Mouse (Mus musculus) MEL (cell line): ENCODE results near the gene Dhx38. TPM values are rescaled to one million over a fixed set of nuclear protein-coding genes. Genes with fewer than 3 reads are reported as not detected.

ENCODE experiments used
- DNase-seq: peaks from one replicate; pipeline ENCODE4 v3.0.0; 2011; ENCODE audit warnings: low read depth, low spot score
- H3K27ac ChIP-seq: 2 replicates; pipeline ENCODE4 v1.5.1; 2012; ENCODE audit warnings: low read depth, mild to moderate bottlenecking, control low read depth, low read length, moderate library complexity; ENCODE audit not compliant: control insufficient read depth
- H3K27me3 ChIP-seq, 2 experiments: fragments of 150-350 bp in 1 of 2; sonication (generic) in 1 of 2; 2 replicates each; pipeline ENCODE4 v1.6.1; 2012; ENCODE audit warnings: low read length in 2 of 2, mild to moderate bottlenecking in 2 of 2, improper control_type of control experiment in 1 of 2, moderate library complexity in 1 of 2; ENCODE audit not compliant: insufficient read depth in 2 of 2, control insufficient read depth in 1 of 2
- H3K36me3 ChIP-seq, 2 experiments: 2 replicates each; pipeline ENCODE4 v1.6.1; 2012 to 2014; ENCODE audit warnings: low read length in 2 of 2, improper control_type of control experiment in 1 of 2, inconsistent platforms in 1 of 2, mild to moderate bottlenecking in 1 of 2; ENCODE audit not compliant: insufficient read depth in 2 of 2, control insufficient read depth in 1 of 2
- H3K4me1 ChIP-seq, 2 experiments: fragments of 150-350 bp in 1 of 2; sonication (generic) in 1 of 2; 2 replicates each; pipeline ENCODE4 v1.6.1; 2012; ENCODE audit warnings: low read length in 2 of 2, improper control_type of control experiment in 1 of 2, mild to moderate bottlenecking in 1 of 2; ENCODE audit not compliant: insufficient read depth in 2 of 2, control insufficient read depth in 1 of 2
- H3K4me3 ChIP-seq, 2 experiments: fragments of 150-350 bp in 1 of 2; sonication (generic) in 1 of 2; 2 replicates each; pipeline ENCODE4 v1.5.1; 2012; ENCODE audit warnings: low read depth in 2 of 2, low read length in 2 of 2, mild to moderate bottlenecking in 2 of 2, moderate library complexity in 2 of 2, control low read depth in 1 of 2, improper control_type of control experiment in 1 of 2; ENCODE audit not compliant: control insufficient read depth in 1 of 2, insufficient read depth in 1 of 2
- H3K79me2 ChIP-seq: 2 replicates; pipeline ENCODE4 v1.6.1; 2012; ENCODE audit warnings: mild to moderate bottlenecking, low read length, moderate library complexity; ENCODE audit not compliant: control insufficient read depth, poor library complexity, insufficient read depth
- H3K9ac ChIP-seq: 2 replicates; pipeline ENCODE4 v1.6.1; 2012; ENCODE audit warnings: low read depth, mild to moderate bottlenecking, control low read depth, low read length, moderate library complexity; ENCODE audit not compliant: control insufficient read depth, poor library complexity, severe bottlenecking
- H3K9me3 ChIP-seq: fragments of 150-350 bp; sonication (generic); replicated peaks from 2 replicates; pipeline ENCODE4 v1.6.1; 2012; ENCODE audit warnings: mild to moderate bottlenecking, low read length, improper control_type of control experiment, moderate library complexity; ENCODE audit not compliant: insufficient read depth
- ELF1 ChIP-seq: IDR thresholded peaks from 2 replicates; pipeline ENCODE4 v1.6.1; 2014; ENCODE audit warnings: low read depth, mild to moderate bottlenecking, inconsistent platforms, low read length, improper control_type of control experiment, moderate library complexity
- EP300 ChIP-seq, 2 experiments: IDR thresholded peaks; 2 replicates each; pipeline ENCODE4 v1.6.1; 2011; ENCODE audit warnings: improper control_type of control experiment in 2 of 2, low read length in 2 of 2, low read depth in 1 of 2, mild to moderate bottlenecking in 1 of 2
- ETS1 ChIP-seq: IDR thresholded peaks from 2 replicates; pipeline ENCODE4 v1.6.1; 2012; ENCODE audit warnings: low read depth, mild to moderate bottlenecking, inconsistent platforms, low read length, improper control_type of control experiment, moderate library complexity
- GABPA ChIP-seq: IDR thresholded peaks from 2 replicates; pipeline ENCODE4 v1.6.1; 2012; ENCODE audit warnings: low read depth, mild to moderate bottlenecking, inconsistent platforms, low read length, improper control_type of control experiment, moderate library complexity
- HCFC1 ChIP-seq: IDR thresholded peaks from 2 replicates; pipeline ENCODE4 v1.6.1; 2012; ENCODE audit warnings: low read depth, mild to moderate bottlenecking, inconsistent platforms, low read length, improper control_type of control experiment, moderate library complexity
- JUND ChIP-seq: IDR thresholded peaks from 2 replicates; pipeline ENCODE4 v1.6.1; 2011; ENCODE audit warnings: low read depth, mild to moderate bottlenecking, improper control_type of control experiment, low read length
- MAZ ChIP-seq: IDR thresholded peaks from 2 replicates; pipeline ENCODE4 v1.6.1; 2012; ENCODE audit warnings: low read depth, mild to moderate bottlenecking, inconsistent platforms, low read length, improper control_type of control experiment
- MEF2A ChIP-seq: IDR thresholded peaks from 2 replicates; pipeline ENCODE4 v1.6.1; 2014; ENCODE audit warnings: low read depth, mild to moderate bottlenecking, inconsistent platforms, low read length, improper control_type of control experiment; ENCODE audit not compliant: poor library complexity, insufficient replicate concordance, severe bottlenecking; ENCODE audit errors: extremely low read depth
- MYB ChIP-seq: IDR thresholded peaks from 2 replicates; pipeline ENCODE4 v1.6.1; 2011; ENCODE audit warnings: mild to moderate bottlenecking, low read depth, low read length, improper control_type of control experiment
- NELFE ChIP-seq: IDR thresholded peaks from 2 replicates; pipeline ENCODE4 v1.6.1; 2011; ENCODE audit warnings: low read depth, low read length, improper control_type of control experiment
- NRF1 ChIP-seq: IDR thresholded peaks from 2 replicates; pipeline ENCODE4 v1.6.1; 2014; ENCODE audit warnings: low read depth, mild to moderate bottlenecking, inconsistent platforms, low read length, improper control_type of control experiment, moderate library complexity; ENCODE audit not compliant: poor library complexity, insufficient read depth, severe bottlenecking
- POLR2AphosphoS2 ChIP-seq: IDR thresholded peaks from 2 replicates; pipeline ENCODE4 v1.6.1; 2011; ENCODE audit warnings: low read length, improper control_type of control experiment
- POLR2AphosphoS5 ChIP-seq: IDR thresholded peaks from 2 replicates; pipeline ENCODE4 v1.6.1; 2012; ENCODE audit warnings: low read depth, borderline replicate concordance, mild to moderate bottlenecking, inconsistent platforms, low read length, moderate library complexity, mixed read lengths
- SIN3A ChIP-seq: IDR thresholded peaks from 2 replicates; pipeline ENCODE4 v1.6.1; 2012; ENCODE audit warnings: low read length, improper control_type of control experiment, inconsistent platforms
- TAL1 ChIP-seq: IDR thresholded peaks from 2 replicates; pipeline ENCODE4 v1.6.1; 2012; ENCODE audit warnings: mild to moderate bottlenecking, inconsistent platforms, low read length, moderate library complexity, mixed read lengths
- TBP ChIP-seq: IDR thresholded peaks from 2 replicates; pipeline ENCODE4 v1.8.0; 2011; ENCODE audit warnings: low read depth, low read length, improper control_type of control experiment
- TCF12 ChIP-seq: IDR thresholded peaks from 2 replicates; pipeline ENCODE4 v1.6.1; 2014; ENCODE audit warnings: low read depth, mild to moderate bottlenecking, inconsistent platforms, low read length, improper control_type of control experiment, moderate library complexity
- USF2 ChIP-seq, 2 experiments: IDR thresholded peaks; 2 replicates each; pipeline ENCODE4 v1.6.1; 2011 to 2012; ENCODE audit warnings: improper control_type of control experiment in 2 of 2, low read length in 2 of 2, borderline replicate concordance in 1 of 2, inconsistent platforms in 1 of 2, low read depth in 1 of 2, mild to moderate bottlenecking in 1 of 2; ENCODE audit not compliant: insufficient read depth in 1 of 2
- ZMIZ1 ChIP-seq: IDR thresholded peaks from 2 replicates; pipeline ENCODE4 v1.6.1; 2012; ENCODE audit warnings: low read depth, mild to moderate bottlenecking, inconsistent platforms, low read length, improper control_type of control experiment, moderate library complexity
- polyA plus RNA-seq, 2 experiments: library from polyadenylated mRNA; stranded (reverse) in 1 of 2; unstranded in 1 of 2; fragments of >175 nt in 1 of 2; fragments of >200 nt in 1 of 2; gene quantifications; 2 replicates each; pipeline versions ENCODE4 v1.2.1 to v1.2.4; 2012; ENCODE audit warnings: low replicate concordance in 2 of 2, low read depth in 1 of 2; ENCODE audit not compliant: insufficient read length in 2 of 2, insufficient read depth in 1 of 2, missing spikeins in 1 of 2
- total RNA-seq: library from RNA; depleted of rRNA; stranded (reverse); fragments of 300-350 nt; gene quantifications from 2 replicates; pipeline ENCODE4 v1.2.3, GENCODE M21; 2012

Gene Dhx38
- total and polyA plus RNA-seq, 3 experiments: 43.3 to 72.1 (median 54.6) TPM

DNA sequence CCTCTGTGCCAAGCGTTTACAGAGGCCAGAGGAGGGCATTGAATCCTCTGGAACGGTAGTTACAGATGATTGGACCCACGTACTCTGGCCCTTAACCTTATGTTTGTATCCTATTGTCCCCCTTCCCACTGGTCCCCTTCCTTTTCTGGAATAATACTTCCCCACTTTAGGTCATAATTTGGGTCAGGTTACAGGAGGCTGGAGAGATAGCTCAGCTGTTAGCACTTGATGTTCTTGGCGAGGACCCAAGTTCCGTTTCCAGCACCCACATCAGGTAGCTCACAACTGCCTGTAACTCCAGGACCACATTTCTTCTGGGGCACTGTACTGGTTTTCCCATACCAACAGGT is 43.5 kb upstream of the Dhx38 start:
- peak overlapping the region; percentile 68 to 93 for H3K4me3 ChIP-seq
- H3K79me2 ChIP-seq: peaks cover 6% of the 10 kb centered on the region
- TF ChIP-seq EP300 (IDR thresholded peaks at IDR 0.05; ENCODE audit: low read depth in 1 of 2, low read length in 2 of 2) (peak; percentile 25 to 66; a peak in 3 of 4 replicates), MAZ (no peak), NRF1 (no peak), HCFC1 (peak; percentile 48; the same call in 1 of the 2 replicates), POLR2AphosphoS2 (no peak), USF2 (IDR thresholded peaks at IDR 0.05; ENCODE audit: borderline replicate concordance in 1 of 2, insufficient read depth in 1 of 2, low read depth in 1 of 2, low read length in 2 of 2) (no peak), GABPA (no peak), TAL1 (peak; percentile 20; the same call in 1 of the 2 replicates), POLR2AphosphoS5 (no peak), SIN3A (peak; percentile 66), MEF2A (no peak), JUND (no peak), ZMIZ1 (no peak), NELFE (peak; percentile 29; the same call in 1 of the 2 replicates), TBP (peak; percentile 54; the same call in 1 of the 2 replicates), MYB (no peak), ELF1 (no peak), TCF12 (peak; percentile 60), ETS1 (peak; percentile 94)
- peak; percentile 88 for DNase-seq
- no peaks in the 10 kb centered on the region for H3K9me3 ChIP-seq
- H3K27ac ChIP-seq: peak overlapping the region; percentile 98
- H3K4me1 ChIP-seq: peaks cover 4 to 9% of the 10 kb centered on the region in 2 experiments
- no peaks in the 10 kb centered on the region for H3K27me3 ChIP-seq
- H3K36me3 ChIP-seq: peaks cover 0 to 15% of the 10 kb centered on the region in 2 experiments; a peak in 2 of 4 replicates
- peak overlapping the region; percentile 90 for H3K9ac ChIP-seq
